Mouse (Mus musculus): ENCODE measurements around the gene Gm10128.
"Not testable (repeated sequence)": the region's sequence is repeated elsewhere in the genome, so short reads cannot be mapped to it uniquely, and the experiment has no call there.

DNA sequence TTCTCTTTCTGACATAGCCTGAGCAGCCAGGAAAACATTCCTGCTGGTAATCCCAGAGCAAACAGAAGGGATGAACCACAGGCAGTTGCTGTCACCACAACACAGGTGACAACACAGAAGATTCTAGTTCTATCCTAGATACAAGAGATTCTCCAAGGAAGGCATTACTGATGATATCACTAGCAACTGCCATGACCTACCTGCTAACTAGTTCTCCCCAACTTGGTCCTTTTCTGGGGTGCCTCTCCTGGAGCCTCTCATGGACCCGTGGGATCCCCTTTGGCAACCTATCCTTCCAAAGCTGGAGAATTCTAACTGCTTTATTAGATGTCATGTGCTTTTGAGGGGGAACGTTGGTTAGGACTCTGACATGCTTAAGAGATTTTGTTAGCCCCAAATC lies 48.3 kb downstream of the Gm10128 start, which contains the start of gene Gm10338:
- TF ChIP-seq USF1 (IDR thresholded peaks at IDR 0.05; ENCODE audit: low read depth); TCF12 (IDR thresholded peaks at IDR 0.05; ENCODE audit: insufficient read depth, poor library complexity, severe bottlenecking); POLR2A (IDR thresholded peaks at IDR 0.05; ENCODE audit: insufficient read length, low read depth); MYOG (IDR thresholded peaks at IDR 0.05; ENCODE audit: control insufficient read depth in 1 of 3, insufficient read depth in 1 of 3, insufficient read length in 2 of 3, low read depth in 2 of 3); MAX (IDR thresholded peaks at IDR 0.05; ENCODE audit: low read depth); POLR2AphosphoS2 (IDR thresholded peaks at IDR 0.05; ENCODE audit: insufficient read length, low read depth); MYOD1 (IDR thresholded peaks at IDR 0.05; ENCODE audit: control insufficient read depth in 1 of 3, insufficient read length in 2 of 3, low read depth in 2 of 3): not testable (repeated sequence)

Data from myocyte (in vitro differentiated cells).